Mouse (Mus musculus) kidney, adult 2 months (tissue): Measurements from ENCODE around the gene Ggact. TPM values are rescaled to one million over a fixed set of nuclear protein-coding genes. Genes with fewer than 3 reads are reported as not detected.

Source experiments
- DNase-seq: peaks from one replicate; pipeline ENCODE4 v3.0.0; 2021
- H3K27ac ChIP-seq: fragments of 200-500 bp; 2 replicates; pipeline ENCODE4 v1.5.1; 2012; ENCODE audit warnings: low read depth, low read length, control low read depth, inconsistent platforms; ENCODE audit not compliant: insufficient read depth
- H3K27me3 ChIP-seq: fragments of 200-500 bp; replicated peaks from 2 replicates; pipeline ENCODE4 v1.6.1; 2012; ENCODE audit warnings: mild to moderate bottlenecking, moderate library complexity, low read length, inconsistent platforms; ENCODE audit not compliant: control insufficient read depth, insufficient read depth
- H3K36me3 ChIP-seq: fragments of 200-500 bp; 2 replicates; pipeline ENCODE4 v1.6.1; 2012; ENCODE audit warnings: mild to moderate bottlenecking, moderate library complexity, low read length, inconsistent platforms; ENCODE audit not compliant: control insufficient read depth, insufficient read depth
- H3K4me1 ChIP-seq: fragments of 200-500 bp; 2 replicates; pipeline ENCODE4 v1.6.1; 2011; ENCODE audit warnings: low read length; ENCODE audit not compliant: control insufficient read depth, insufficient read depth
- H3K4me3 ChIP-seq: fragments of 200-500 bp; 2 replicates; pipeline ENCODE4 v1.5.1; 2011; ENCODE audit warnings: mild to moderate bottlenecking, low read depth, low read length, control low read depth; ENCODE audit not compliant: insufficient read depth
- CTCF ChIP-seq: fragments of 200-500 bp; conservative IDR thresholded peaks from 2 replicates; pipeline ENCODE4 v1.5.1; 2011; ENCODE audit warnings: low read depth, mild to moderate bottlenecking, control low read depth, low read length, moderate library complexity, mixed read lengths; ENCODE audit not compliant: insufficient read depth, insufficient read length
- POLR2A ChIP-seq: fragments of 200-500 bp; IDR thresholded peaks from one replicate; pipeline ENCODE4 v1.6.1; 2011; ENCODE audit warnings: low read depth, low read length, control low read depth
- WGBS: fragments of 180-500 bp; shearing (Covaris S2); methylation state at CpG from one replicate; pipeline ENCODE4 v1.1.7; 2018; 5-methylcytosine and 5-hydroxymethylcytosine counted together
- polyA plus RNA-seq: library from polyadenylated mRNA; depleted of rRNA; stranded (reverse); fragments of >200 nt; gene quantifications from 2 replicates; pipeline ENCODE4 v1.2.3, GENCODE M21; 2012

The Ggact gene
- polyA plus RNA-seq, 1 experiment, result 255 TPM

- DNase-seq, result peak; percentile 31
- WGBS, result 52% methylated on average over 5 of the region's 5 CpGs
- no peaks in the 10 kb centered on the region for H3K27me3 ChIP-seq
- peaks cover 29% of the 10 kb centered on the region; the same call in 1 of the 2 replicates for H3K4me1 ChIP-seq
- no peak overlapping the region for H3K27ac ChIP-seq
- no peak overlapping the region for H3K4me3 ChIP-seq
- no peaks in the 10 kb centered on the region; the same call in 1 of the 2 replicates for H3K36me3 ChIP-seq
- TF ChIP-seq CTCF (no peak), POLR2A (no peak)
Measured at GRCm38 (mm10) chr14:122909368-122910091, 4.0 kb downstream of the Ggact start.

- Histone ChIP-seq H3K4me3 (no peak overlapping the region), H3K27me3 (no peaks in the 10 kb centered on the region), H3K27ac (no peak overlapping the region), H3K36me3 (no peaks in the 10 kb centered on the region; the same call in none of the 2 replicates), H3K4me1 (peaks cover 40% of the 10 kb centered on the region)
- TF ChIP-seq CTCF (no peak), POLR2A (no peak)
- 83% methylated on average over 4 of the region's 4 CpGs for WGBS
- DNase-seq, result no peak
Measured at GRCm38 (mm10) chr14:122908075-122908474, 5.5 kb downstream of the Ggact start.

GRCm38 (mm10) chr14:122905007-122905406 lies 8.6 kb downstream of the Ggact start:
- Histone ChIP-seq H3K36me3 (no peaks in the 10 kb centered on the region; the same call in none of the 2 replicates), H3K27me3 (no peaks in the 10 kb centered on the region), H3K4me3 (no peak overlapping the region), H3K27ac (peak overlapping the region; percentile 91), H3K4me1 (peaks cover 52% of the 10 kb centered on the region)
- TF ChIP-seq CTCF (no peak), POLR2A (no peak)
- WGBS, result 70% methylated on average over 1 of the region's 1 CpGs
- peak; percentile 61 for DNase-seq

DNA sequence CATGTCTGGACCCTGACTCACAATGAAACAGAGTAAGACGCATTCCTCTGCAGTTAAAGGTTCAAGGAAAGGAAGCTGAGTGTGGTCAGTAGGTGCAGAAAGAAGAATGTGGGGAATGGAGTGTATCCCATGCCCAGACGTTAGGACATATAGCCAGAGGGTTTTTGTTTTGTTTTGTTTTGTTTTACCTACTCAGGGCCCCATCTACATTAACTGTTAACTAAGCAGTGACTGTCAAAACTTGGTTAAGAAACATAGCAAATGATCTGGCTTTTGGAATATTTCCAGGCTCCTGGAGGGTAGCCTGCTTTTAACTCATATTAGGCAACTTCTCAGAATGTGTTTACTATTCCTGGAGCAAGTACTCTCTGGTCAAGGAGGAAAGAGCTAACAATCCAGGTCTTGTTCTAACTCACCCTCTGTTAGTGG lies 9.6 kb downstream of the Ggact start:
- DNase-seq, result peak; percentile 95
- H3K4me1 ChIP-seq, result peaks cover 48% of the 10 kb centered on the region
- H3K27ac ChIP-seq, result peak overlapping the region; percentile 100
- no peaks in the 10 kb centered on the region; the same call in none of the 2 replicates for H3K36me3 ChIP-seq
- H3K27me3 ChIP-seq, result no peaks in the 10 kb centered on the region
- WGBS, result 35% methylated on average over 2 of the region's 2 CpGs
- no peak overlapping the region for H3K4me3 ChIP-seq
- TF ChIP-seq CTCF (no peak), POLR2A (no peak)

GRCm38 (mm10) chr14:122902884-122903283 lies 10.7 kb downstream of the Ggact start:
- Histone ChIP-seq H3K4me1 (peaks cover 43% of the 10 kb centered on the region), H3K36me3 (no peaks in the 10 kb centered on the region; the same call in none of the 2 replicates), H3K27me3 (no peaks in the 10 kb centered on the region), H3K27ac (peak overlapping the region; percentile 94), H3K4me3 (no peak overlapping the region)
- DNase-seq, result peak; percentile 97
- 19% methylated on average over 4 of the region's 4 CpGs for WGBS
- TF ChIP-seq CTCF, result peak; percentile 76
- TF ChIP-seq POLR2A, result no peak

- 17% methylated on average over 2 of the region's 2 CpGs for WGBS
- no peak overlapping the region for H3K4me3 ChIP-seq
- H3K4me1 ChIP-seq, result peaks cover 42% of the 10 kb centered on the region
- peak; percentile 96 for DNase-seq
- peak overlapping the region; percentile 89 for H3K27ac ChIP-seq
- no peaks in the 10 kb centered on the region; the same call in none of the 2 replicates for H3K36me3 ChIP-seq
- TF ChIP-seq CTCF, result no peak
- TF ChIP-seq POLR2A, result no peak
- H3K27me3 ChIP-seq, result no peaks in the 10 kb centered on the region
Measured at GRCm38 (mm10) chr14:122902136-122902535, 11.4 kb downstream of the Ggact start.

DNA sequence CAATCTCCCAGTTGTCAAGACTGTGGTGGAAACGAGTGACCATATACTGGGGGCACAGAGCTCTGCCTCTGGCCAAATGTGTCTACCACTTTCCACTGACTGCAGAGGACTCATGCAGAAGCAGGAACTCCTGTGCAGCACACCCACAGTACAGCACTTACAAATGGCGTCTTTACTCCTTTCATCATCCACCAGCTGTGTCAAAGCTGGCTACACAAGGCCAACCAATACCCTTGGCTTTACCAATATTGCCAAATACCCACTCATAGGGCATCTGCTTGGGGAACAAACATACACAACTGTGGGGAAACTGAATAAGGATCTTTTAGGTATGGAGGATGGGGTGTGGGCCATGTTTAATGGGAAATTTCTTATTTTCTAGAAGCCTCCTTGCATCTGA lies 11.8 kb downstream of the Ggact start:
- Histone ChIP-seq H3K27ac (peak overlapping the region; percentile 99), H3K36me3 (no peaks in the 10 kb centered on the region; the same call in none of the 2 replicates), H3K4me1 (peaks cover 42% of the 10 kb centered on the region), H3K27me3 (no peaks in the 10 kb centered on the region), H3K4me3 (no peak overlapping the region)
- 61% methylated on average over 2 of the region's 2 CpGs for WGBS
- no peak for DNase-seq
- TF ChIP-seq CTCF (no peak), POLR2A (no peak)
